Mouse (Mus musculus): ENCODE measurements around the gene Mettl23. TPM values are rescaled to one million over a fixed set of nuclear protein-coding genes. Genes with fewer than 3 reads are reported as not detected.

Gene Mettl23
- total RNA-seq, 1 experiment, result 34.4 TPM

GRCm38 (mm10) chr11:116868129-116868528 is 25.1 kb downstream of the Mettl23 start:
- Histone ChIP-seq H3K9me3 (ENCODE audit: control insufficient read depth, insufficient read depth, low read depth, low read length) (no peaks in the 10 kb centered on the region), H3K9ac (ENCODE audit: insufficient read depth, low read depth, low read length, poor library complexity, severe bottlenecking) (no peak overlapping the region), H3K36me3 (ENCODE audit: control insufficient read depth, insufficient read depth, low read length, poor library complexity, severe bottlenecking) (peaks cover 8% of the 10 kb centered on the region; the same call in 1 of the 2 replicates), H3K27ac (ENCODE audit: insufficient read depth, low read depth, low read length, poor library complexity, severe bottlenecking) (no peak overlapping the region), H3K4me1 (ENCODE audit: control insufficient read depth in 2 of 2, insufficient read depth in 2 of 2, low read length in 2 of 2, poor library complexity in 1 of 2) (peaks cover 0 to 13% of the 10 kb centered on the region in 2 experiments; a peak in 3 of 4 replicates), H3K4me3 (ENCODE audit: insufficient read depth in 1 of 2, low read depth in 1 of 2, low read length in 2 of 2, poor library complexity in 1 of 2, severe bottlenecking in 1 of 2) (no peak overlapping the region)
- TF ChIP-seq ZC3H11A (IDR thresholded peaks at IDR 0.05; ENCODE audit: borderline replicate concordance, low read depth, low read length), result no peak
- no peak for TF ChIP-seq MAFK (IDR thresholded peaks at IDR 0.05; ENCODE audit: insufficient read depth, low read depth, low read length)
- no peak for TF ChIP-seq CHD2 (IDR thresholded peaks at IDR 0.05; ENCODE audit: low read depth, low read length)
- no peak for TF ChIP-seq ZNF384 (IDR thresholded peaks at IDR 0.05; ENCODE audit: low read depth, low read length)
- TF ChIP-seq HCFC1 (IDR thresholded peaks at IDR 0.05; ENCODE audit: borderline replicate concordance, insufficient read depth, low read length), result no peak
- no peak for DNase-seq (ENCODE audit: low read depth, low spot score)
- in situ Hi-C loops (cut with MboI; ENCODE audit: low sequenced_read_pairs in 2 of 2, unreplicated experiment in 2 of 2), result no loop called here

GRCm38 (mm10) chr11:116869223-116869622 is 26.1 kb downstream of the Mettl23 start:
- Histone ChIP-seq H3K9ac (ENCODE audit: insufficient read depth, low read depth, low read length, poor library complexity, severe bottlenecking) (no peak overlapping the region), H3K4me1 (ENCODE audit: control insufficient read depth in 2 of 2, insufficient read depth in 2 of 2, low read length in 2 of 2, poor library complexity in 1 of 2) (peaks cover 0 to 9% of the 10 kb centered on the region in 2 experiments; a peak in 2 of 4 replicates), H3K9me3 (ENCODE audit: control insufficient read depth, insufficient read depth, low read depth, low read length) (no peaks in the 10 kb centered on the region), H3K27ac (ENCODE audit: insufficient read depth, low read depth, low read length, poor library complexity, severe bottlenecking) (no peak overlapping the region), H3K36me3 (ENCODE audit: control insufficient read depth, insufficient read depth, low read length, poor library complexity, severe bottlenecking) (peaks cover 12% of the 10 kb centered on the region; the same call in 1 of the 2 replicates), H3K4me3 (ENCODE audit: insufficient read depth in 1 of 2, low read depth in 1 of 2, low read length in 2 of 2, poor library complexity in 1 of 2, severe bottlenecking in 1 of 2) (no peak overlapping the region)
- TF ChIP-seq HCFC1 (IDR thresholded peaks at IDR 0.05; ENCODE audit: borderline replicate concordance, insufficient read depth, low read length) (no peak), CHD2 (IDR thresholded peaks at IDR 0.05; ENCODE audit: low read depth, low read length) (no peak), ZC3H11A (IDR thresholded peaks at IDR 0.05; ENCODE audit: borderline replicate concordance, low read depth, low read length) (no peak), MAFK (IDR thresholded peaks at IDR 0.05; ENCODE audit: insufficient read depth, low read depth, low read length) (no peak), ZNF384 (IDR thresholded peaks at IDR 0.05; ENCODE audit: low read depth, low read length) (no peak)
- in situ Hi-C loops (cut with MboI; ENCODE audit: low sequenced_read_pairs in 2 of 2, unreplicated experiment in 2 of 2), result no loop called here
- DNase-seq (ENCODE audit: low read depth, low spot score), result no peak

DNA sequence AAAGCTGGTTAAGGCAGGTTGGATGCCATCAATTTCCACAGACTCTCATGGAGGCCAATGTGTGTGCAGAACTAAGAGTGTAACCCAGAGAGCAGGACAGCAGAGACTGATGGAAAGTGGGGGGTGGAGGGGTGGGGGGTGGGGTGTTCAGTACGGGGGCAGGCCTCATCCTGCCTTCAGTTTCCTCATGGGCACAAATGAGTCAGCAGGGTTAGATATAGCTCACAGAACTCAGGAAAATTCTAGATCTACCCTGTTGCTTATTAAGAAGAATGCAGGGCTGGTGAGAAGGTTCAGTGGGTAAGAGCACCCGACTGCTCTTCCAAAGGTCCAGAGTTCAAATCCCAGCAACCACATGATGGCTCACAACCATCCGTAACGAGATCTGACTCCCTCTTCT is 26.6 kb downstream of the Mettl23 start:
- H3K4me3 ChIP-seq (ENCODE audit: insufficient read depth in 1 of 2, low read depth in 1 of 2, low read length in 2 of 2, poor library complexity in 1 of 2, severe bottlenecking in 1 of 2), result no peak overlapping the region
- no peak overlapping the region for H3K27ac ChIP-seq (ENCODE audit: insufficient read depth, low read depth, low read length, poor library complexity, severe bottlenecking)
- H3K9me3 ChIP-seq (ENCODE audit: control insufficient read depth, insufficient read depth, low read depth, low read length), result no peaks in the 10 kb centered on the region
- TF ChIP-seq HCFC1 (IDR thresholded peaks at IDR 0.05; ENCODE audit: borderline replicate concordance, insufficient read depth, low read length) (no peak), ZC3H11A (IDR thresholded peaks at IDR 0.05; ENCODE audit: borderline replicate concordance, low read depth, low read length) (no peak), MAFK (IDR thresholded peaks at IDR 0.05; ENCODE audit: insufficient read depth, low read depth, low read length) (no peak), ZNF384 (IDR thresholded peaks at IDR 0.05; ENCODE audit: low read depth, low read length) (no peak), CHD2 (IDR thresholded peaks at IDR 0.05; ENCODE audit: low read depth, low read length) (no peak)
- no peak overlapping the region for H3K9ac ChIP-seq (ENCODE audit: insufficient read depth, low read depth, low read length, poor library complexity, severe bottlenecking)
- no peak for DNase-seq (ENCODE audit: low read depth, low spot score)
- H3K4me1 ChIP-seq (ENCODE audit: control insufficient read depth in 2 of 2, insufficient read depth in 2 of 2, low read length in 2 of 2, poor library complexity in 1 of 2), result peaks cover 0 to 7% of the 10 kb centered on the region in 2 experiments; a peak in 2 of 4 replicates
- in situ Hi-C loops (cut with MboI; ENCODE audit: low sequenced_read_pairs in 2 of 2, unreplicated experiment in 2 of 2), result no loop called here
- peaks cover 12% of the 10 kb centered on the region; the same call in 1 of the 2 replicates for H3K36me3 ChIP-seq (ENCODE audit: control insufficient read depth, insufficient read depth, low read length, poor library complexity, severe bottlenecking)

GRCm38 (mm10) chr11:116871538-116871937 is 28.5 kb downstream of the Mettl23 start:
- H3K36me3 ChIP-seq (ENCODE audit: control insufficient read depth, insufficient read depth, low read length, poor library complexity, severe bottlenecking), result peaks cover 4% of the 10 kb centered on the region; the same call in 1 of the 2 replicates
- H3K9ac ChIP-seq (ENCODE audit: insufficient read depth, low read depth, low read length, poor library complexity, severe bottlenecking), result no peak overlapping the region
- TF ChIP-seq MAFK (IDR thresholded peaks at IDR 0.05; ENCODE audit: insufficient read depth, low read depth, low read length) (no peak), ZC3H11A (IDR thresholded peaks at IDR 0.05; ENCODE audit: borderline replicate concordance, low read depth, low read length) (no peak), CHD2 (IDR thresholded peaks at IDR 0.05; ENCODE audit: low read depth, low read length) (no peak), ZNF384 (IDR thresholded peaks at IDR 0.05; ENCODE audit: low read depth, low read length) (no peak), HCFC1 (IDR thresholded peaks at IDR 0.05; ENCODE audit: borderline replicate concordance, insufficient read depth, low read length) (no peak)
- H3K4me1 ChIP-seq (ENCODE audit: control insufficient read depth in 2 of 2, insufficient read depth in 2 of 2, low read length in 2 of 2, poor library complexity in 1 of 2), result peaks cover 0 to 2% of the 10 kb centered on the region in 2 experiments; a peak in 1 of 4 replicates
- in situ Hi-C loops (cut with MboI; ENCODE audit: low sequenced_read_pairs in 2 of 2, unreplicated experiment in 2 of 2), result no loop called here
- H3K9me3 ChIP-seq (ENCODE audit: control insufficient read depth, insufficient read depth, low read depth, low read length), result no peaks in the 10 kb centered on the region
- no peak overlapping the region for H3K27ac ChIP-seq (ENCODE audit: insufficient read depth, low read depth, low read length, poor library complexity, severe bottlenecking)
- no peak overlapping the region for H3K4me3 ChIP-seq (ENCODE audit: insufficient read depth in 1 of 2, low read depth in 1 of 2, low read length in 2 of 2, poor library complexity in 1 of 2, severe bottlenecking in 1 of 2)
- DNase-seq (ENCODE audit: low read depth, low spot score), result no peak

Measured in ES-E14 (cell line).